Mouse (Mus musculus) lung, adult 2 months (tissue): ENCODE results near the gene Rab3d.
A peak's percentile ranks its signal among the peaks of the same experiment; 100 is the strongest.

Experiments used
- CTCF ChIP-seq: fragments of 200-500 bp; IDR thresholded peaks from 2 replicates; pipeline ENCODE4 v1.5.1; 2011; ENCODE audit warnings: mild to moderate bottlenecking, low read length, control low read depth; ENCODE audit not compliant: insufficient read depth
- POLR2A ChIP-seq: fragments of 200-500 bp; IDR thresholded peaks from 2 replicates; pipeline ENCODE4 v1.6.1; 2011; ENCODE audit warnings: low read depth, mild to moderate bottlenecking, control low read depth, low read length, borderline replicate concordance; ENCODE audit errors: extremely low read depth

DNA sequence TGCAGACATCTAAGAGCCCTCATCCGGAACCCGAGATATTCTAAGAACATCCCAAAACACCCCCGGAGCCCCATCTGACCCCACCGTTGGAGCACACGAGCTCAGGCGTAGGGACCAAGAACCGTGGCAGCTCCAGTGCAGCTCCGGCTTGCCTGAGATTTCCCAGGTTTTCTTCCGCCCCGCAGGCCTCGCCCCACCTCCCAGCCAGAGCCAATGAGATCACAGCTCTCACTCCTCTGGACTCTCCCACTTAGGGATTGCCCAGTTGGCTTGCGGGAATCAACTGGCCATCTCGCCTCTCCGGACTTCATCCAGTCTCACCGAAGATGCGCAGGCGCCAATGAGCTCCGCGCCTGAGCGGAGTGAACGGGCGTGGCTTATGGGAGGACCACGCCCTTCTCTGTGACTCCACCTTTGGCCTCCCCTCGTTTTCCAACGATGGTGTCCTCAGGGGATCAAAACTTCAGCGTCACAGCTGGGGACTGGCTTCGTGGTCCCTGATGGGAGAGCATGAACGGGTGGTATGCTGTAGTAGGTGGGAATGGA lies 9.3 kb upstream of the Rab3d start, which contains the start of the genes Ccdc159 and Tmem205:
- peak; percentile 96 for TF ChIP-seq POLR2A
- no peak for TF ChIP-seq CTCF
